Mouse (Mus musculus) cortical plate, adult 2 months (tissue): ENCODE data around the gene Iars2.

Experiments used
- CTCF ChIP-seq: fragments of 200-500 bp; IDR thresholded peaks from 2 replicates; pipeline ENCODE4 v1.5.1; 2011; ENCODE audit warnings: mild to moderate bottlenecking, control low read depth, low read length; ENCODE audit not compliant: insufficient read depth; ENCODE audit errors: extremely low read depth
- POLR2A ChIP-seq: fragments of 200-500 bp; IDR thresholded peaks from 2 replicates; pipeline ENCODE4 v1.6.1; 2011; ENCODE audit warnings: mild to moderate bottlenecking, low read length, control low read depth; ENCODE audit not compliant: insufficient read depth; ENCODE audit errors: extremely low read depth

DNA sequence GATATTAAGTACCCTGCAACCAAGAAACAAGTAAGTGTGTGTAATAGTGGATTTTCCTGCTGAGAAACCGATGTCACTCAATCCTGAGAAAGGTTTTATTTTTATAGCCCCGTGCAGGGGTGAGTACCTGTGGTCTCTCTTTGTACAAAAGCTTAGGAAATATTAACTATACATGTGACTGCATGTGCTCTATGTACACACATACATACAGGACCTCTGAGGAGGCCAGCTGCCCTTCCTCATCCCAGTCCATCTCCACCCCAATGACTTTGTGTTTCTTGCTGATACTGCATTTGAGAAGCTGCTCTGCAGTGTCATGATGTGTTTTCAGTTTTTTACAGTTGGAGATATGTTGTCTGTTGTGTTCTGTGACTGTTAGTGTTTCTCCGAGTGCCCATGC lies 76.8 kb downstream of the Iars2 start:
- no peak for TF ChIP-seq POLR2A
- no peak for TF ChIP-seq CTCF
